Mouse (Mus musculus): ENCODE results near the gene Card19.

DNA sequence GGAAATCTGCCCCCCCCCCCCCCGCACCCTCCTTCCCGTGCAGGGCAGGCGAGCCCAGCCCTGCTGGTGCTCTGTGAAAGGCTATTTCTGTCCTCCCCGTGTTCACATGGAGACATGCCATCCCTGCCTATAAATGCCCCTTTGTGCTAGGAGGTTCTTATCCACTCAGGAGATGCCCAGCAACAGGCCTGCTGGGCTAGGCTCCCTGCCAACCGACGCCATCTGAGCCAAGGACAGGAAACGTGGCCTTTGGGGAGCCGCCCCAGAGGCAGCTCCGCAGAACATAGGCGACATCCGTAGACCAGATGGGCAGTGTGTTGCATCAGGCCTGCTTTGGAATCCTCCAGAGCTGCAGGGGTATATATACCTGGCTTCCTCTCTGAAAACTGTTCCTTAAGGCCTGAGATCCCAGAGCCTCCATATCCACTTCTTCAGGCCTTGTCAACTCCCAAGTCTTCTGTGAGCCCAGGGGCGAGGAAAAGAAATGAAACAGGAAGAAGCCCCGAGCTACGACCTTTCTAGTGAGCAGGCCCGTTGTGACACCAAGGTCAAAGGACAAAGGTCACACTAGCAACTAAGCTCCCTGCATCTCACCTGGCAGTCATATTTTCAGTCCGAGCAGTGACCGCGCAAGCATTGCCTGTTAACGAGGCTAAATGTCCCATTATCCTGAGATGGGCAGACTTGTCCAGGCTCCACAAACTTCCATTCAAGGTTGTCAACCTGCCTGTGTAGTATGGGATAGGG lies 36.8 kb downstream of the Card19 start:
- TF ChIP-seq CTCF (IDR thresholded peaks at IDR 0.05; ENCODE audit: low read depth), result no peak
- no peak for TF ChIP-seq EP300 (IDR thresholded peaks at IDR 0.05; ENCODE audit: low read depth)
